Mouse (Mus musculus): Measurements from ENCODE around the gene Nhp2. TPM values are rescaled to one million over a fixed set of nuclear protein-coding genes. Genes with fewer than 3 reads are reported as not detected.
"Not testable (repeated sequence)": the region's sequence is repeated elsewhere in the genome, so short reads cannot be mapped to it uniquely, and the experiment has no call there.

Gene Nhp2
- total RNA-seq, 2 experiments from 2014 or later: 50.5 to 52.6 TPM

GRCm38 (mm10) chr11:51605602-51606446, 13.7 kb upstream of the Nhp2 start:
- peak; percentile 77 for ATAC-seq (ENCODE audit: poor library complexity, severe bottlenecking)

- ATAC-seq (ENCODE audit: poor library complexity, severe bottlenecking): peak; percentile 91
Observed at GRCm38 (mm10) chr11:51606447-51607095, 13.0 kb upstream of the Nhp2 start, which contains the start of gene Hnrnpab. Gene Hnrnpab, minus strand, starts transcription at chr11:51606847.

- ATAC-seq (ENCODE audit: poor library complexity, severe bottlenecking): peak; percentile 26
Observed at GRCm38 (mm10) chr11:51607096-51607738, 12.3 kb upstream of the Nhp2 start.

GRCm38 (mm10) chr11:51609266-51609909, 10.1 kb upstream of the Nhp2 start:
- no peak for ATAC-seq (ENCODE audit: poor library complexity, severe bottlenecking)

GRCm38 (mm10) chr11:51609940-51610339, 9.6 kb upstream of the Nhp2 start:
- ATAC-seq (ENCODE audit: poor library complexity, severe bottlenecking): not testable (repeated sequence)

GRCm38 (mm10) chr11:51614256-51614655, 5.3 kb upstream of the Nhp2 start:
- ATAC-seq (ENCODE audit: poor library complexity, severe bottlenecking): no peak

GRCm38 (mm10) chr11:51615129-51615528, 4.4 kb upstream of the Nhp2 start:
- no peak for ATAC-seq (ENCODE audit: poor library complexity, severe bottlenecking)

- ATAC-seq (ENCODE audit: poor library complexity, severe bottlenecking): peak; percentile 80
Observed at GRCm38 (mm10) chr11:51615601-51616000, 3.9 kb upstream of the Nhp2 start.

- ATAC-seq (ENCODE audit: poor library complexity, severe bottlenecking): not testable (repeated sequence)
Observed at GRCm38 (mm10) chr11:51616113-51616512, 3.4 kb upstream of the Nhp2 start.

- ATAC-seq (ENCODE audit: poor library complexity, severe bottlenecking): peak; percentile 55
Observed at GRCm38 (mm10) chr11:51617693-51618092, 1.8 kb upstream of the Nhp2 start.

- ATAC-seq (ENCODE audit: poor library complexity, severe bottlenecking): no peak
Observed at GRCm38 (mm10) chr11:51618894-51619408, 584 bp upstream of the Nhp2 start.

- ATAC-seq (ENCODE audit: poor library complexity, severe bottlenecking): no peak
Observed at GRCm38 (mm10) chr11:51620084-51620483, 549 bp downstream of the Nhp2 start.

- ATAC-seq (ENCODE audit: poor library complexity, severe bottlenecking): no peak
Observed at GRCm38 (mm10) chr11:51621776-51622175, 2.2 kb downstream of the Nhp2 start.

GRCm38 (mm10) chr11:51622971-51623491, 3.5 kb downstream of the Nhp2 start:
- no peak for ATAC-seq (ENCODE audit: poor library complexity, severe bottlenecking)

- no peak for ATAC-seq (ENCODE audit: poor library complexity, severe bottlenecking)
Observed at GRCm38 (mm10) chr11:51625187-51625820, 5.8 kb downstream of the Nhp2 start.

GRCm38 (mm10) chr11:51627425-51627824, 7.9 kb downstream of the Nhp2 start:
- ATAC-seq (ENCODE audit: poor library complexity, severe bottlenecking): no peak

- no peak for ATAC-seq (ENCODE audit: poor library complexity, severe bottlenecking)
Observed at GRCm38 (mm10) chr11:51627907-51628306, 8.4 kb downstream of the Nhp2 start.

- ATAC-seq (ENCODE audit: poor library complexity, severe bottlenecking): no peak
Observed at GRCm38 (mm10) chr11:51629651-51630314, 10.2 kb downstream of the Nhp2 start.

GRCm38 (mm10) chr11:51632130-51632753, 12.7 kb downstream of the Nhp2 start:
- no peak for ATAC-seq (ENCODE audit: poor library complexity, severe bottlenecking)
